ENCODE assay signal across 20 mouse cellular contexts in the genomic region with DNA sequence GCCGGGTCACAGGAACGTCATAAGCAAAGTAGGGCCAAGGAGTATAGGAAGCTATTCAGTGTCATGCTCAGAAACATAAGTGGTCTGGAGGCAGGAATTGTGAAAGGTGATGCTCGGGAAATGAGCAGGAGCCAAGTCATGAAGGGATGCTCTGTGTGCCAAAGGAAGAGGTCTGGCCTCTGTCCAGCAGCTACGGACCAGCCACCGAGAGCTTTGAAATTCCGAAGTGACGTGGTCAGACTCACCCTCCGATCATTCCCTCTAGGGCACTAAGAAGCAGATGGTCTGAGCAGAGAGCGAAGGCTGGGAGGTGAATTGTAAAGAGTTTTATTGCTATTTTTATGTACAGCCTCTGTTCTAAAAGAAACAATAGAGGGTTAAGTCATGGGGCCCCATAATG.
A peak's percentile ranks its signal among the peaks of the same experiment; 100 is the strongest.
DNase-seq lines count a peak whose midpoint lies in the region; ATAC-seq and TF ChIP-seq lines count a peak whose summit lies in the region.
"Had no signal": no experiment of that assay in that cellular context is flagged by ENCODE, and none has a peak within 500 bp of the region (broad histone marks: within the 10 kb centered on the region; RNA-seq: fewer than 3 reads in every experiment).

No protein-coding gene starts in this region.

- peaks cover 12% of the 10 kb centered on the region for H3K4me1 ChIP-seq in limb, embryonic 13.5 days
- H3K4me1 ChIP-seq in limb, embryonic 10.5 days: no peaks in the 10 kb centered on the region
- H3K4me1 ChIP-seq in stomach, postnatal 0 days (replicated peaks; ENCODE audit: control insufficient read depth, insufficient read depth): no peaks in the 10 kb centered on the region
- 0 out of 2 replicates have a peak, but pooled peaks cover 6% of the 10 kb centered on the region for H3K4me1 ChIP-seq in heart, embryonic 12.5 days (replicated peaks)
- H3K4me1 ChIP-seq: hindbrain, embryonic 15.5 days; midbrain, embryonic 12.5 days; neural tube, embryonic 12.5 days had no signal

- no peak overlapping the region for H3K4me3 ChIP-seq in limb, embryonic 13.5 days
- no peak overlapping the region for H3K4me3 ChIP-seq in limb, embryonic 10.5 days
- no peak overlapping the region for H3K4me3 ChIP-seq in stomach, postnatal 0 days (ENCODE audit: low read depth, low read length)
- no peak overlapping the region for H3K4me3 ChIP-seq in heart, embryonic 12.5 days
- H3K4me3 ChIP-seq: embryonic facial prominence, embryonic 13.5 days; hindbrain, embryonic 15.5 days; midbrain, embryonic 12.5 days; neural tube, embryonic 12.5 days had no signal

- ATAC-seq in limb, embryonic 13.5 days (ENCODE audit: low FRiP score, low read depth): no peak
- no peak for ATAC-seq in stomach, postnatal 0 days (ENCODE audit: low FRiP score, low TSS enrichment)
- ATAC-seq in heart, embryonic 12.5 days (ENCODE audit: insufficient number of reproducible peaks, low FRiP score): no peak
- ATAC-seq: forebrain, embryonic 16.5 days; intestine, embryonic 16.5 days had no signal

- WGBS in limb, embryonic 13.5 days: 37% methylated on average over 9 of the region's 9 CpGs
- WGBS in limb, embryonic 10.5 days: 84% methylated on average over 9 of the region's 9 CpGs
- 48% methylated on average over 9 of the region's 9 CpGs for WGBS in stomach, postnatal 0 days
- WGBS in heart, embryonic 12.5 days: 51% methylated on average over 9 of the region's 9 CpGs

- peak; percentile 12 to 36 for DNase-seq in cerebellum, postnatal 25 days
- DNase-seq in cerebellum, adult 9-10 months: no peak
- no peak for DNase-seq in limb, embryonic 10.5 days (ENCODE audit: low spot score)
- peak; percentile 35 for DNase-seq in fibroblast of lung, adult 2 months (ENCODE audit: low read depth)
- DNase-seq in stomach, postnatal 0 days (ENCODE audit: low spot score): no peak
- DNase-seq: adrenal gland, adult 8-10 months; B cell, adult 2 months; heart, postnatal 14 days; thymus, postnatal 36 days had no signal

- TF ChIP-seq CTCF in stomach, postnatal 0 days (IDR thresholded peaks at IDR 0.05; ENCODE audit: low read depth): no peak

- no peak for TF ChIP-seq EP300 in stomach, postnatal 0 days (optimal IDR thresholded peaks at IDR 0.05)

- H3K9ac ChIP-seq in limb, embryonic 13.5 days: no peak overlapping the region
- no peak overlapping the region for H3K9ac ChIP-seq in stomach, postnatal 0 days (ENCODE audit: low read length)
- H3K9ac ChIP-seq in heart, embryonic 12.5 days: no peak overlapping the region
- H3K9ac ChIP-seq: embryonic facial prominence, embryonic 13.5 days; hindbrain, embryonic 15.5 days; midbrain, embryonic 12.5 days; neural tube, embryonic 12.5 days had no signal

- H3K4me2 ChIP-seq in limb, embryonic 13.5 days (replicated peaks): 0 out of 2 replicates have a peak overlapping the region, but pooled peaks have one; percentile 14
- H3K4me2 ChIP-seq in stomach, postnatal 0 days (replicated peaks; ENCODE audit: low read depth): no peak overlapping the region
- no peak overlapping the region for H3K4me2 ChIP-seq in heart, embryonic 12.5 days
- H3K4me2 ChIP-seq: embryonic facial prominence, embryonic 13.5 days; heart, embryonic 11.5 days; hindbrain, embryonic 15.5 days; liver, embryonic 11.5 days; midbrain, embryonic 12.5 days; neural tube, embryonic 12.5 days had no signal

- H3K9me3 ChIP-seq in limb, embryonic 13.5 days: no peaks in the 10 kb centered on the region
- H3K9me3 ChIP-seq in limb, embryonic 10.5 days (replicated peaks): no peaks in the 10 kb centered on the region
- H3K9me3 ChIP-seq in stomach, postnatal 0 days (ENCODE audit: control insufficient read depth, low read length): no peaks in the 10 kb centered on the region
- H3K9me3 ChIP-seq in heart, embryonic 12.5 days (replicated peaks): no peaks in the 10 kb centered on the region
- H3K9me3 ChIP-seq: embryonic facial prominence, embryonic 13.5 days; hindbrain, embryonic 15.5 days; midbrain, embryonic 12.5 days; neural tube, embryonic 12.5 days had no signal

- H3K27ac ChIP-seq in limb, embryonic 13.5 days: no peak overlapping the region; the same call in 1 of the 2 replicates
- H3K27ac ChIP-seq in limb, embryonic 10.5 days: no peak overlapping the region
- peak overlapping the region; percentile 81 for H3K27ac ChIP-seq in stomach, postnatal 0 days (replicated peaks)
- no peak overlapping the region for H3K27ac ChIP-seq in heart, embryonic 12.5 days (ENCODE audit: poor library complexity, severe bottlenecking)
- H3K27ac ChIP-seq: embryonic facial prominence, embryonic 13.5 days; hindbrain, embryonic 15.5 days; macrophage; midbrain, embryonic 12.5 days; neural tube, embryonic 12.5 days had no signal

- H3K36me3 ChIP-seq in limb, embryonic 13.5 days: no peaks in the 10 kb centered on the region
- no peaks in the 10 kb centered on the region for H3K36me3 ChIP-seq in limb, embryonic 10.5 days
- H3K36me3 ChIP-seq in stomach, postnatal 0 days (ENCODE audit: control insufficient read depth, insufficient read depth, low read length): no peaks in the 10 kb centered on the region
- no peaks in the 10 kb centered on the region for H3K36me3 ChIP-seq in heart, embryonic 12.5 days
- H3K36me3 ChIP-seq: embryonic facial prominence, embryonic 13.5 days; hindbrain, embryonic 15.5 days; midbrain, embryonic 12.5 days; neural tube, embryonic 12.5 days had no signal

- H3K27me3 ChIP-seq in limb, embryonic 13.5 days: no peaks in the 10 kb centered on the region
- no peaks in the 10 kb centered on the region for H3K27me3 ChIP-seq in limb, embryonic 10.5 days (ENCODE audit: low read depth, poor library complexity, severe bottlenecking)
- no peaks in the 10 kb centered on the region for H3K27me3 ChIP-seq in stomach, postnatal 0 days (ENCODE audit: control insufficient read depth, insufficient read depth, low read length)
- no peaks in the 10 kb centered on the region for H3K27me3 ChIP-seq in heart, embryonic 12.5 days (replicated peaks)
- H3K27me3 ChIP-seq: embryonic facial prominence, embryonic 13.5 days; hindbrain, embryonic 15.5 days; midbrain, embryonic 12.5 days; neural tube, embryonic 12.5 days had no signal

Comparison
In these comparisons a context has a peak if more than half of its experiments do, and no peak if none do; other contexts are left out.
1. DNase-seq: peak in cerebellum, postnatal 25 days (2 of 2) and fibroblast of lung, adult 2 months (single experiment); none in cerebellum, adult 9-10 months (single experiment), limb, embryonic 10.5 days (single experiment) and stomach, postnatal 0 days (single experiment).